Comparison of ENCODE assay signal across 8 mouse cellular contexts in genomic region chr17:36835591-36836426, GRCm38 (mm10). TPM values are rescaled to one million over a fixed set of nuclear protein-coding genes. Genes with fewer than 3 reads are reported as not detected.
A peak's percentile ranks its signal among the peaks of the same experiment; 100 is the strongest.
DNase-seq lines count a peak whose midpoint lies in the region; ATAC-seq and TF ChIP-seq lines count a peak whose summit lies in the region.

No protein-coding gene starts in this region.

- H3K79me3 ChIP-seq in C2C12 (ENCODE audit: low read depth): peaks cover 5% of the 10 kb centered on the region

- peak overlapping the region; percentile 61 for H3K4me3 ChIP-seq in C2C12 (ENCODE audit: insufficient read depth, poor library complexity, severe bottlenecking)
- H3K4me3 ChIP-seq in erythroblast, embryonic 14.5 days (replicated peaks): peak overlapping the region; percentile 84
- H3K4me3 ChIP-seq in heart, embryonic 11.5 days (ENCODE audit: low read depth, low read length): peak overlapping the region; percentile 80
- peak overlapping the region; percentile 82 for H3K4me3 ChIP-seq in kidney, embryonic 15.5 days (replicated peaks)
- H3K4me3 ChIP-seq in liver, embryonic 11.5 days (ENCODE audit: low read depth, low read length): peak overlapping the region; percentile 66
- H3K4me3 ChIP-seq in stomach, postnatal 0 days (ENCODE audit: low read depth, low read length): peak overlapping the region; percentile 76; the same call in 1 of the 2 replicates

- H3K4me2 ChIP-seq in heart, embryonic 11.5 days: peak overlapping the region; percentile 69
- H3K4me2 ChIP-seq in kidney, embryonic 15.5 days: peak overlapping the region; percentile 78
- peak overlapping the region; percentile 87 for H3K4me2 ChIP-seq in liver, embryonic 11.5 days
- H3K4me2 ChIP-seq in stomach, postnatal 0 days (replicated peaks; ENCODE audit: low read depth): peak overlapping the region; percentile 64

- no peak for ATAC-seq in heart, embryonic 11.5 days (replicated peaks; ENCODE audit: insufficient number of reproducible peaks, low FRiP score, low TSS enrichment)
- ATAC-seq in kidney, embryonic 15.5 days (replicated peaks; ENCODE audit: low FRiP score): peak; percentile 7; the same call in 1 of the 2 replicates
- peak; percentile 32; the same call in 1 of the 2 replicates for ATAC-seq in liver, embryonic 11.5 days (replicated peaks; ENCODE audit: low FRiP score)
- peak; percentile 20; the same call in 1 of the 2 replicates for ATAC-seq in stomach, postnatal 0 days (ENCODE audit: low FRiP score, low TSS enrichment)

- DNase-seq in adrenal gland, postnatal 36 days: peak; percentile 73 to 83
- DNase-seq in liver, embryonic 11.5 days (ENCODE audit: low spot score): peak; percentile 50
- peak; percentile 82 for DNase-seq in naive thymus-derived CD4-positive, alpha-beta T cell, adult 2 months (ENCODE audit: low read depth)
- DNase-seq in stomach, postnatal 0 days (ENCODE audit: low spot score): peak; percentile 69

- H3K4me1 ChIP-seq in erythroblast, embryonic 14.5 days (ENCODE audit: control insufficient read depth): peaks cover 32% of the 10 kb centered on the region
- peaks cover 7% of the 10 kb centered on the region; the same call in 1 of the 2 replicates for H3K4me1 ChIP-seq in heart, embryonic 11.5 days (ENCODE audit: control insufficient read depth, insufficient read depth, low read length)
- peaks cover 13% of the 10 kb centered on the region for H3K4me1 ChIP-seq in kidney, embryonic 15.5 days
- H3K4me1 ChIP-seq in liver, embryonic 11.5 days (replicated peaks; ENCODE audit: control insufficient read depth, insufficient read depth, low read length): no peaks in the 10 kb centered on the region; the same call in 1 of the 2 replicates
- no peaks in the 10 kb centered on the region for H3K4me1 ChIP-seq in stomach, postnatal 0 days (replicated peaks; ENCODE audit: control insufficient read depth, insufficient read depth)

- WGBS in heart, embryonic 11.5 days (ENCODE audit: insufficient replicate concordance): 32% methylated on average over 12 of the region's 12 CpGs
- 30% methylated on average over 12 of the region's 12 CpGs for WGBS in kidney, embryonic 15.5 days
- 25% methylated on average over 12 of the region's 12 CpGs for WGBS in liver, embryonic 11.5 days
- WGBS in stomach, postnatal 0 days: 31% methylated on average over 12 of the region's 12 CpGs

- H3K27me3 ChIP-seq in C2C12 (ENCODE audit: control insufficient read depth, insufficient read depth, insufficient read length): peaks cover 3% of the 10 kb centered on the region
- H3K27me3 ChIP-seq in erythroblast, embryonic 14.5 days (ENCODE audit: control insufficient read depth): peaks cover 15% of the 10 kb centered on the region
- H3K27me3 ChIP-seq in heart, embryonic 11.5 days (ENCODE audit: control insufficient read depth, insufficient read depth, low read length): no peaks in the 10 kb centered on the region
- 0 out of 2 replicates have a peak, but pooled peaks cover 4% of the 10 kb centered on the region for H3K27me3 ChIP-seq in kidney, embryonic 15.5 days
- H3K27me3 ChIP-seq in liver, embryonic 11.5 days (replicated peaks; ENCODE audit: control insufficient read depth, insufficient read depth, low read length): no peaks in the 10 kb centered on the region
- H3K27me3 ChIP-seq in stomach, postnatal 0 days (ENCODE audit: control insufficient read depth, insufficient read depth, low read length): no peaks in the 10 kb centered on the region

- peak overlapping the region; percentile 96; the same call in 1 of the 2 replicates for H3K27ac ChIP-seq in heart, embryonic 11.5 days (ENCODE audit: low read depth, low read length)
- H3K27ac ChIP-seq in kidney, embryonic 15.5 days: peak overlapping the region; percentile 98
- peak overlapping the region; percentile 75 for H3K27ac ChIP-seq in liver, embryonic 11.5 days (ENCODE audit: low read depth, low read length)
- H3K27ac ChIP-seq in stomach, postnatal 0 days (replicated peaks): peak overlapping the region; percentile 99

- peaks cover 17% of the 10 kb centered on the region for H3K79me2 ChIP-seq in C2C12 (ENCODE audit: control insufficient read depth, insufficient read depth)

- H3K9ac ChIP-seq in heart, embryonic 11.5 days (ENCODE audit: low read depth, low read length): no peak overlapping the region
- peak overlapping the region; percentile 85; the same call in 1 of the 2 replicates for H3K9ac ChIP-seq in kidney, embryonic 15.5 days
- H3K9ac ChIP-seq in liver, embryonic 11.5 days (ENCODE audit: low read depth, low read length): 0 out of 2 replicates have a peak overlapping the region, but pooled peaks have one; percentile 2
- H3K9ac ChIP-seq in stomach, postnatal 0 days (ENCODE audit: low read length): peak overlapping the region; percentile 18; the same call in 1 of the 2 replicates

- H3ac ChIP-seq in C2C12 (ENCODE audit: control insufficient read depth, insufficient read length, low read depth): no peak overlapping the region

- no peaks in the 10 kb centered on the region for H3K9me3 ChIP-seq in erythroblast, embryonic 14.5 days (ENCODE audit: control insufficient read depth, low read length)
- H3K9me3 ChIP-seq in heart, embryonic 11.5 days (replicated peaks; ENCODE audit: control insufficient read depth, low read length): no peaks in the 10 kb centered on the region
- H3K9me3 ChIP-seq in kidney, embryonic 15.5 days (replicated peaks): no peaks in the 10 kb centered on the region
- H3K9me3 ChIP-seq in liver, embryonic 11.5 days (ENCODE audit: control insufficient read depth, low read length): no peaks in the 10 kb centered on the region
- H3K9me3 ChIP-seq in stomach, postnatal 0 days (ENCODE audit: control insufficient read depth, low read length): no peaks in the 10 kb centered on the region

- TF ChIP-seq EP300 in stomach, postnatal 0 days (optimal IDR thresholded peaks at IDR 0.05): no peak

- no peak for TF ChIP-seq CTCF in C2C12 (IDR thresholded peaks at IDR 0.05; ENCODE audit: control insufficient read depth, insufficient read depth, insufficient read length)
- peak; percentile 37 for TF ChIP-seq CTCF in stomach, postnatal 0 days (IDR thresholded peaks at IDR 0.05; ENCODE audit: low read depth)

- H3K36me3 ChIP-seq in C2C12 (ENCODE audit: control insufficient read depth, insufficient read depth): no peaks in the 10 kb centered on the region
- H3K36me3 ChIP-seq in erythroblast, embryonic 14.5 days (ENCODE audit: control insufficient read depth): peaks cover 2% of the 10 kb centered on the region
- H3K36me3 ChIP-seq in heart, embryonic 11.5 days (ENCODE audit: control insufficient read depth, insufficient read depth, low read length): no peaks in the 10 kb centered on the region
- no peaks in the 10 kb centered on the region for H3K36me3 ChIP-seq in kidney, embryonic 15.5 days
- H3K36me3 ChIP-seq in liver, embryonic 11.5 days (ENCODE audit: control insufficient read depth, insufficient read depth, low read length): no peaks in the 10 kb centered on the region
- H3K36me3 ChIP-seq in stomach, postnatal 0 days (ENCODE audit: control insufficient read depth, insufficient read depth, low read length): no peaks in the 10 kb centered on the region

RNA-seq across cellular contexts. Expression of gene Trim26, which starts 1.1 kb away (rescaled TPM):
- 15.0 TPM for polyA plus RNA-seq in C2C12 (2012; fragmentation: generic; extraction: Trizol)
- total RNA-seq in adrenal gland, postnatal 36 days (2021): 10 to 100 TPM; 57.8 to 61.3 TPM
- 2.5 and 2.7 TPM in 2 replicates for polyA plus RNA-seq in erythroblast, embryonic 14.5 days (2012)
- polyA plus RNA-seq in heart, embryonic 11.5 days (2014; fragmentation: Nextera tagmentation; extraction: Ambion mirVana): 21.4 and 21.9 TPM in 2 replicates
- 40.3 and 45.9 TPM in 2 replicates for polyA plus RNA-seq in kidney, embryonic 15.5 days (2015; fragmentation: Nextera tagmentation; extraction: Ambion mirVana)
- polyA plus RNA-seq in liver, embryonic 11.5 days (2014; fragmentation: Nextera tagmentation; extraction: Ambion mirVana): 16.6 and 20.7 TPM in 2 replicates
- polyA plus RNA-seq in stomach, postnatal 0 days (2015; fragmentation: Nextera tagmentation; extraction: Ambion mirVana): 22.9 and 24.0 TPM in 2 replicates

RNA-seq across cellular contexts. Expression of gene H2-M10.6, which starts 23.8 kb away (rescaled TPM):
- polyA plus RNA-seq in C2C12 (2012; fragmentation: generic; extraction: Trizol): not detected
- total RNA-seq in adrenal gland, postnatal 36 days (2021): not detected
- polyA plus RNA-seq in erythroblast, embryonic 14.5 days (2012): not detected in 2 replicates
- polyA plus RNA-seq in heart, embryonic 11.5 days (2014; fragmentation: Nextera tagmentation; extraction: Ambion mirVana): not detected in 2 replicates
- not detected in 2 replicates for polyA plus RNA-seq in kidney, embryonic 15.5 days (2015; fragmentation: Nextera tagmentation; extraction: Ambion mirVana)
- polyA plus RNA-seq in liver, embryonic 11.5 days (2014; fragmentation: Nextera tagmentation; extraction: Ambion mirVana): not detected in 2 replicates
- not detected in 2 replicates for polyA plus RNA-seq in stomach, postnatal 0 days (2015; fragmentation: Nextera tagmentation; extraction: Ambion mirVana)

RNA-seq across cellular contexts. Expression of gene Trim15, which starts 31.2 kb away (rescaled TPM):
- 0.04 TPM for polyA plus RNA-seq in C2C12 (2012; fragmentation: generic; extraction: Trizol)
- total RNA-seq in adrenal gland, postnatal 36 days (2021): under 1 TPM in 1 of 2 experiments, not detected in 1; 0.16 TPM
- 0.08 TPM in 2 replicates for polyA plus RNA-seq in erythroblast, embryonic 14.5 days (2012)
- 0.31 and 0.39 TPM in 2 replicates for polyA plus RNA-seq in heart, embryonic 11.5 days (2014; fragmentation: Nextera tagmentation; extraction: Ambion mirVana)
- polyA plus RNA-seq in kidney, embryonic 15.5 days (2015; fragmentation: Nextera tagmentation; extraction: Ambion mirVana): 0.17 and 0.22 TPM in 2 replicates
- 0.18 and 0.29 TPM in 2 replicates for polyA plus RNA-seq in liver, embryonic 11.5 days (2014; fragmentation: Nextera tagmentation; extraction: Ambion mirVana)
- polyA plus RNA-seq in stomach, postnatal 0 days (2015; fragmentation: Nextera tagmentation; extraction: Ambion mirVana): 2.0 and 2.1 TPM in 2 replicates

RNA-seq across cellular contexts. Expression of gene Trim10, which starts 33.6 kb away (rescaled TPM):
- not detected for polyA plus RNA-seq in C2C12 (2012; fragmentation: generic; extraction: Trizol)
- total RNA-seq in adrenal gland, postnatal 36 days (2021): under 1 TPM; 0.20 to 0.43 TPM
- polyA plus RNA-seq in erythroblast, embryonic 14.5 days (2012): 33.1 and 48.3 TPM in 2 replicates
- polyA plus RNA-seq in heart, embryonic 11.5 days (2014; fragmentation: Nextera tagmentation; extraction: Ambion mirVana): 28.7 and 32.3 TPM in 2 replicates
- polyA plus RNA-seq in kidney, embryonic 15.5 days (2015; fragmentation: Nextera tagmentation; extraction: Ambion mirVana): 3.1 and 6.0 TPM in 2 replicates
- 70.1 and 81.4 TPM in 2 replicates for polyA plus RNA-seq in liver, embryonic 11.5 days (2014; fragmentation: Nextera tagmentation; extraction: Ambion mirVana)
- 0.28 and 0.32 TPM in 2 replicates for polyA plus RNA-seq in stomach, postnatal 0 days (2015; fragmentation: Nextera tagmentation; extraction: Ambion mirVana)

RNA-seq across cellular contexts. Expression of gene Trim40, which starts 54.1 kb away (rescaled TPM):
- not detected for polyA plus RNA-seq in C2C12 (2012; fragmentation: generic; extraction: Trizol)
- total RNA-seq in adrenal gland, postnatal 36 days (2021): under 1 TPM; 0.23 to 0.40 TPM
- polyA plus RNA-seq in erythroblast, embryonic 14.5 days (2012): not detected in 2 replicates
- not detected in 2 replicates for polyA plus RNA-seq in heart, embryonic 11.5 days (2014; fragmentation: Nextera tagmentation; extraction: Ambion mirVana)
- polyA plus RNA-seq in kidney, embryonic 15.5 days (2015; fragmentation: Nextera tagmentation; extraction: Ambion mirVana): not detected in 2 replicates
- polyA plus RNA-seq in liver, embryonic 11.5 days (2014; fragmentation: Nextera tagmentation; extraction: Ambion mirVana): not detected in 2 replicates
- polyA plus RNA-seq in stomach, postnatal 0 days (2015; fragmentation: Nextera tagmentation; extraction: Ambion mirVana): 0.80 and 1.0 TPM in 2 replicates
